Mouse (Mus musculus): ENCODE data around the gene Gm12216.

The Gm12216 gene

DNA sequence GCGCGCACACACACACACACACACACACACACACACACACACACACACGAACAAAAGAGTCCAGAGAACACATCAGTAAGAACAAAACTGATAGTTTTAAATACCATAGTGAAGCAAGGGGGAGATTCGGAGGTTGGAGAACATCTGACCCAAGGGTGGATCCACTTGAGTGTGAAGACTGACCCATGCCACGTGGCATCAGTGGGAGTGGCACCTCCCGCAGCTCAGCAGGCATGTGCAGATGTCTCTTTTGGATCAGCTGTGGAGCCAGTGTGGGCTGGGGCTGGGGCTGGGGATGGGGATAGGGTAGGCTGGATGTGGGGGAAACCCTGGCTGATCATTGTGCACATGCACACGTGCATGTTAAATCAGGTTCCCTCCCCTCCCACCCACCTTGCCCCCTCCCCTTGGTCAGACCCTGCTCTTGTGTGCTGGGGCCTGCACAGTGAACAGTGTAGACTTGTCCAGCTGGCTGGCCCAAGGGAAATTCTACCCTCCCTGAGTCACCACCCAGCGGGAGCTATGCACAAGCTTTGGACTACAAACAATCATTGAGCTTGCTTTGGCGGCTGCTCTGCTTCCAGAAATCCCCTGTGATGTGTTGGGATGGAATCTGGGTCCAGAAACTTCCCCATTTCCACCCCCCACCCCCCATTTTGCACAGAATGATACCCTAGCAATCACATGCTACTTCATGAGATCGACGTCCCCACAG is 37.7 kb downstream of the Gm12216 start:
- DNase-seq (ENCODE audit: low spot score): no peak

DNA sequence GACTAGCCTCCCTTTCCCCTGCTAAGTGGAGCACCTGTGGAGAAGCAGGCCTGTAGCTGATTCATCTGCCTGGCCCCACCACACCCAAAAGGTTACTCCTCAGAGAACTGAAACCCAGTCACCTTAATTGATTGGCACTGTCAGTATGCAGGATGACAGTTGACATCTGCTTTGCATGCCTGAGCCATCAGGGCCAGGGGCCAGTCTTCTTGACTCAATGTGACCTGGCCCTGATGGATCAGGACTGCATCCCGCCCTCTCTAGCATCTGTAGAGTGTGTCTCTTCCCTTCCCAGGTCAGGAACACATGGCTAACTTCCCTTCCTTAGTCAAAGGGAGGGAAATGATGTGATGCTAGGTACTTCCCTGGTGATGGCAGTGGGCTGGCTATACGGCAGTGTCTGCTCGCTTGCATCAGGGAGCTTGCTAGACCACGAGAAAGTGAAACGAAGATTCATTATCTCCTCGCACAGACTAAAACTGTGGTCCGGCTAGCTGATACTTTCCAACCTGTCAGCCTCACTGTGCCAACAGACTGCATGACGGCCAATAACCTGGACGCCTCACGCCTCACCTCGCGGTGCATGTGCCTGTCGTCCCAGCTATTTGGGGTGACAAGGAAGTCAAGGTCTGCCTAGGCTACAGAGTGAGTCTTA is 38.4 kb downstream of the Gm12216 start:
- no peak for DNase-seq (ENCODE audit: low spot score)

- no peak for DNase-seq (ENCODE audit: low spot score)
These were observed 39.5 kb downstream of the Gm12216 start for GRCm38 (mm10) chr11:53819511-53819910.

DNA sequence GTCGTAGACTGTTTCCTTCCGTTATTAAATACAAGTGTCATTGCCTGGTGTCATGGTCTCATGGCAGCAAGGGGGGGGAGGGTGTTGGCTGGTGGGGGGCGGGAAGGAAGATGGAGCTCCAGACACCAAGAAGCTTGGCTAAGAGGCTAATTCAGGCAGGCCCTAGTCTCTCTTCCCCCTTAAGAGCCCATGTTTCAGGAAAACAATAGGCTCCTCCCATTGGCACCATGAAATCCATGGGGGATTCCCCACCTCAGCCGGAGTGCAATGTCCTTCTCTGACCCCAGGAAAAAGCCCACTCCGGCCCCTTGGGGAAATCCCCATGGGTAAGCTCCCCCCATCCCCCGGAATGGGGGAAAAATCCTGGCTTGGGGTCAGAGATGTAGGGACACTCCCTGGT is 40.3 kb downstream of the Gm12216 start:
- DNase-seq (ENCODE audit: low spot score): no peak

DNA sequence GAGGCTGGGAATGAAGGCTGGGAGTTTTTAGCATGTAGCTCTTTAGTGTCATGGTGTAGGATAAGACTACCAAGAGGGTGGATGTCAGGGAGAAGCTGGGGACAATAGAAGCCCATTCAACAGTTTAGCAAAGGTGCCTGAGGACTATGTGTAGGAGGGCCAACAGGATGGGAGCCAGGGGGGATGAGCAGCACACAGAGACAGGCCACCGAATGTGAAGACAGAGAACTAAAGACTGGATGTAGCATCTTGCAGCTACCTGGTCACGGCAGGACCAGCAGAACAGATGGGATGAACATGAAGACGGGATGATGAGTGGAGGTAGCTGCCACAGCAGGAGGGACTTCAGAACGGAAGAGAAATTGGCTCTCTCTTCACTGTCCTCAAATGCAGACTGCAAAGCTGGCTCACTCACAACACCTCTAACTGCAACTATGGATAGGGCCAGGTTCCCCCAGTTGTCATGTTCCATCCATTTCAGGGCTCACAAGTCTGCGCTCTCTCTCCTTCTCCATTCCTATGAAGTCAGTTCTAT is 42.1 kb downstream of the Gm12216 start:
- no peak for DNase-seq (ENCODE audit: low spot score)

DNA sequence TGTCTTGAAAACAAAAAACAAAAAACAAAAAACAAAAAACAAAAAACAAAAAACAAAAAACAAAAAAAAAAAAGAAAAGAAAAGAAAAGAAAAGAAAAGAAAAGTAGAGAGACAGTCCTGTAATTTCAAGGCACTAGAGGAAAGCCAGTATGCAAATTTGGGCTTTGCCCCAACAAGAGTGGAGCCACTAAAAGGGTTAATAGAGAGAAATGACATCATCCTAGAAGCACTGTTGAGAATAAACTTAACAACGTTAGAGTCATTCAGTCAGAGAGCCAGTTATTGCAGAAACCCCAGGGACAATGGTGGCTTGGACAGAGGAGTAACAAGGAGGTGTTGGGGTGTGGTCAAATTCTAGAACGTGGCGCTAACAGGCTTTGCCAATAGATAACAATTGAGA is 44.2 kb downstream of the Gm12216 start:
- DNase-seq (ENCODE audit: low spot score): no peak

- no peak for DNase-seq (ENCODE audit: low spot score)
These were observed 45.8 kb downstream of the Gm12216 start for GRCm38 (mm10) chr11:53813001-53813868.

- no peak for DNase-seq (ENCODE audit: low spot score)
These were observed 47.7 kb downstream of the Gm12216 start for GRCm38 (mm10) chr11:53811312-53811711.

DNA sequence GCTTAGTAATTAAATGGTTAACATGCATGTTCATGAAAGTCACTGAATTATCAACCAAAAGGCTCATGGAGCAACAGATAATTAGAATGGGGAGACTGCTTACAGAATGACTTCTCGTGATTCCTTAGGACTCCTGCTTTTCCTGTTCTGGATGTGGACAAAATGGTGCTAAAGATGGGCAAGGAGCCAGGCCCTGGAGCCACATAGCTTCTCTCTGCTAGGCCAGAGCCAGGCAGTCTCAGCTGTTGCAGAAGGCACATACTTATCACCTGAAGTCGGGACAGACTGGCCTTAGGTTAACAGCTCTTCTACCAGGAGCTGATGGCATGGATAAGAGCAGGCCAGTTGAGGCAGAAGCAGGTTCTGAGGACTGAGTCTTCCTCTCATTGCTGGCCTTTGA is 48.3 kb downstream of the Gm12216 start:
- DNase-seq (ENCODE audit: low spot score): no peak

GRCm38 (mm10) chr11:53810156-53810555 is 48.9 kb downstream of the Gm12216 start:
- DNase-seq (ENCODE audit: low spot score): no peak

DNA sequence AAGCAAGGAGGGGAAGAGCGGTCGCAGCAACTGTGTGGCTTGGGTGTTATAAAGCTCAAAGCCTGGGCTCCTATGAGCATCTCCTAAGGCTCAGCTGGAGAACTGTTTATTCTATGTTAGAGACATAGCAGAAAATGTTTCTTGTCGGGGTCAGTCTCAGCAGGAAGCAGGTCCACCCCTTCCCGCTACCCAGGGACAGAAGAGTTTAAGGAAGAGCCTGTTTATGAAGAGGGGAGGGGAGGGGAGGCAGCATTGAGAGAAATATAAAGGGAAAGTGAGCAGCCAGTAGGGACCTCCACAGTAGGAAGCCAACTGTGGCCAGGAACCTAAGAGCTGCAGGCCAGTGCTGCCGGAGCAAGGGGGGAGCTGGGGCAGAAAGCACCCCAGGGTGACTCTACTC is 49.7 kb downstream of the Gm12216 start:
- no peak for DNase-seq (ENCODE audit: low spot score)

DNA sequence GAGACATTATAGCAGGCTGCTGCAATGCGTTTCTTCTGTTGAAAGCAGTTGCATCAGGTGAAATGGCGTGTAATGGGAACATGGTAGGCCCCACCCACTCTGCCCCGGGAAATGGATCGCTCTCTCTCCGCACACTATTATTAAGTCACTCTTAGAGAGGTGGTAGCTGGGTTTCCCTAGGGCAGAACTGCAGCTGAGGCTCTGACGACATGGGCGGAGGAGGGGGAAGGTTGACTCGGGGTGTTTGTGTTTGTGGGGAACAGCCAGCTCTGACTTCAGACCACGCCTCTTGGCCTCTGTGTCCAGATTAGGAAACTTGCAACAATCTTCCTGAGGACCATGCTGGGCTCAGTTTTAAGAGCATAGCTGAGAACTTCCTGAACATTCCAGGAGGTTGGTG is 53.3 kb downstream of the Gm12216 start:
- no peak for DNase-seq (ENCODE audit: low spot score)

DNA sequence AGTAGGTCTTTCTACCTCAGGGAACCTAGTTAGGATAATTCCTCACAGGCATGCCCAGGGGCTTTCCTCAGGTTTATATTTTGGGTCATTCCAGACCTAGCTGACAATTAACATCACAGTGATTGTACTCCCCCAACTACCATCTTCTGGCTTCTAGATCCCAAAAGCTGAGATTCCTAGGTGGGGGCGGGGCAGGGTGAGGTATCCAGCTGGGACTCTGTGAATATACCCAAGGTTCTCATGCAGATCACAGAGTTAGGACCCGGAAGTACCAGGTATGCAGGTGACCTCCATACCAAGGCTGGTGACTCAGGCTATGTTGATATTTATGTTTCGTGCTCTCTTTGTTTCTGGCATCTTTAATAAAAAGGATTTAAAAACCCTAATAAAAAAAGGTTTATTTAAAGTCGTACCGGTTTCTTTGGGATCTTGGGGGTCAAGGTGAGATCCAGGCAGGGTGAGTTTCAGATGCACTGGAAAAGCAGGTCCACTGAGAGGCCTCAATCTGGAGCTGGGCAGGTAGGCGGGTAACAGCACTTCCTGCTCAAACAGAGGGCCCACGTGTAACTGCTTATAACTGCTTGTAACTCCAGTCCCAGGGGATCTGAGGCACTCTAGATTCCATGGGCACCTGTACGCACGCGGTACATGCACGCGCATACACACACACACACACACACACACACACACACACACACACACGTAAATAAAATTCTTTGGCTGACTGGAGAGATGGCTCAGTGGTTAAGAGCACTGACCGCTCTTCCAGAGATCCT is 54.3 kb downstream of the Gm12216 start:
- DNase-seq (ENCODE audit: low spot score): no peak

GRCm38 (mm10) chr11:53803494-53803893 is 55.6 kb downstream of the Gm12216 start:
- DNase-seq (ENCODE audit: low spot score): no peak

GRCm38 (mm10) chr11:53803093-53803492 is 56.0 kb downstream of the Gm12216 start:
- no peak for DNase-seq (ENCODE audit: low spot score)

DNA sequence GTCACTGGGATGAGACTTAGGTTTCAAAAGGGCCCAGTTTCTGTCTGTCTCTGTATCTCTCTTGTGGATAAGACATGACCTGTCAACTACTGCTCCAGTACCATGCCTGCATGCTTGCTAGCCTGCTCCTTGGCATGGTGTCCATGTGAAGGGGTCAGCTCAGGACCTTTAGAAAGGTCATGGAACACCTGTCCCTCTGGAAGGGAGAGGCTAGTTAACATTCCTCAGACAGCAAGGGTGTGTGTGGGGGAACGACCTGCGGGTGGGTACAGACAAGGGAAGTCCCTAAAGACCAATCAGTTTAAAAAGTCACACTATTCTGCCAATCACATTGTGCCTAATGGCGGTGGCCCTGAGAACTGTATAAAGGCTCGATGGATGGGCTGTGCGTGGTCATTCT is 58.1 kb downstream of the Gm12216 start:
- DNase-seq (ENCODE audit: low spot score): no peak

DNA sequence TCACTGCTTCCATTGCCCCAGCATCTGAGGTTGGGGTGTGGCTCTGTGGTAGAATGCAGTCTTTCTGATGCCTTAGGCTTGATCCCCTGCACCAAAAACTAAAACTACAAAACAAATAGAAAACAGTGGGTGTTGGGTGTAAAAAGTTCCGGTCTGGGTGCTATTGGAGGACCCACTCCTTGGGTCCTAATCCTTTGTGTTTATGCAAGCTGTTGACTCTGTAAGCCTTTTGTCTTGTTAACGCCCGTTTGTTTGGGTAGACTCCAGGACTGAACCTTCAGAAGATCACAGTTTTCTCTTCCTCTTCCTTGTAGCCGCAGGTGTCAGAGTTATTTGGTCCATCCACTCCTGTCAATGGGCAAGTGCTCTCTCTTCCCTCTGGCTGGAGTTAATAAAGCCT is 59.0 kb downstream of the Gm12216 start:
- no peak for DNase-seq (ENCODE audit: low spot score)

GRCm38 (mm10) chr11:53798041-53798711 is 60.9 kb downstream of the Gm12216 start:
- DNase-seq (ENCODE audit: low spot score): no peak

DNA sequence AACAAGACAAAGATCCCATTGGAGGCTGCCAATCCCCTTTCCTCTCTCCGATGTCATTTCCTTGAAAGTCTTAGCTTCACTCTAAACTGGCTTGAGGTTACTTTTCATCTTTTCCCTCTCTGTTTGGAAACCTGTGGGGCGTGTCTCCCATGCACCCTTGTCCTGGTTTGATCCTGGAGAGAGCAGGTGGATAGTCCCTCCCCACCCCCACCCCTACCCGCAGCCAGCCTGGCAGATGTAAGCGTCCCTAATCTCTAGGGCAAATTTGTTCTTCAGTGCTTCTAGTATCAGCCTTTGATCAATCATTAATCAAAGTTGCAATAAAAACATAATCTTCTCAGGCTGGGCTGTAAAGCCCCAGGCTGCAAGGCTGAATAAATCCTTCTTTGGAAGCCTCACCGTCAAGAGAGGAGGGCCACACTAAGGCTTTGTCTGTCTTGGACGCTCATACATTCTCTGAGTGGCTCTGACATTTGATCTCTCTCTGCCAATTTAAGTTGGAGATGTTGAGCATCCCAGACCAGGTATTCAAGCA is 61.6 kb downstream of the Gm12216 start:
- DNase-seq (ENCODE audit: low spot score): no peak

DNA sequence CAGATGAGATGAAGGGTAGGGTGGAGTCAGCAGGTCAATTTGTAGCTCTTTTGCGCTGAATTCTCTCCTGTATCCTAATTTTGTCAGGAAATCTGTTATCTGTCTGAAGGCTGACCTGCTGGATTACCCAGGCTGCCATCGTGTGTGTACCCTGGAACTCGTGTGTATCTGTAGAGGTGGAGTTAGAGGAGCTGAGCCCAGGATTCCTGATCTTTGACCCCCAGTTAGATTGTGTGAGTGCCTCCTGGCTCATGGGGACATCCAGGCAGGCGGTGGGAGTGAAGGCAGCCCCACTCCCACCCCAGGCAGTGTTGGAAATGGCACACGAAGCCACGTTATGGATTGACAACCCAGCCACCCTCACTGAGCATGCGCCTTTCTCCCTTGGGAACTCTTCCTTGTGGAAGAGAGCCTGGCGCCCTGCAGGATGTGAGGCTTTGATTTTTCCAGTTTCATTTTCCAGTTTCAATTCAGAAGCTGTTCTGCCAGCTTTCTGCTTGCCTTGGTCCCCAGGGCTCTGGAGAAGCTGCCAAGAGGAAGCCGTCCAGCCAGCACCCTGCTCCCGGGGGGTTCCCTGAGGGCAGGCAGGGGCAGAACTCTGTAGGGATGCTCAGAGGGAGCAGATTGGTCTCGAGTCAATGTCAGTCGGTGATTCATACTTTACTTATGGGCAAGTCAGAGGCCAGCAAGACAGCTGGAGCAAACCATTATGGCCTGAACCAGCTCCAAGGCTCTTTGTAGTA is 62.5 kb downstream of the Gm12216 start:
- DNase-seq (ENCODE audit: low spot score): peak; percentile 73
